Mouse (Mus musculus) lung, embryonic 14.5 days (tissue): ENCODE data around the gene Tmem266. TPM values are rescaled to one million over a fixed set of nuclear protein-coding genes. Genes with fewer than 3 reads are reported as not detected.

Source experiments
- ATAC-seq: fragments of 200-750 bp; cut with Nextera tagmentation; 2 replicates; pipeline ENCODE4 v1.8.0; 2017; ENCODE audit warnings: mild to moderate bottlenecking, moderate TSS enrichment, moderate library complexity; ENCODE audit not compliant: insufficient read depth
- DNase-seq: peaks from one replicate; pipeline ENCODE4 v3.0.0-alpha.2; 2015
- H3K27ac ChIP-seq: fragments of 300-500 bp; sonication (generic); 2 replicates; pipeline ENCODE4 v1.5.1; 2014; ENCODE audit warnings: low read depth, mild to moderate bottlenecking, moderate library complexity
- H3K27me3 ChIP-seq: fragments of 300-500 bp; sonication (generic); 2 replicates; pipeline ENCODE4 v1.6.1; 2014; ENCODE audit warnings: low read length, control low read depth; ENCODE audit not compliant: insufficient read depth
- H3K36me3 ChIP-seq: fragments of 300-500 bp; sonication (generic); 2 replicates; pipeline ENCODE4 v1.6.1; 2014; ENCODE audit warnings: control low read depth; ENCODE audit not compliant: insufficient read depth
- H3K4me1 ChIP-seq: fragments of 300-500 bp; sonication (generic); 2 replicates; pipeline ENCODE4 v1.6.1; 2014; ENCODE audit warnings: antibody characterized with exemption, control low read depth; ENCODE audit not compliant: insufficient read depth
- H3K4me2 ChIP-seq: fragments of 300-500 bp; sonication (generic); 2 replicates; pipeline ENCODE4 v1.6.1; 2014; ENCODE audit warnings: mild to moderate bottlenecking
- H3K4me3 ChIP-seq: fragments of 300-500 bp; sonication (generic); 2 replicates; pipeline ENCODE4 v1.5.1; 2014; ENCODE audit warnings: low read depth, low read length
- H3K9ac ChIP-seq: fragments of 300-500 bp; sonication (generic); 2 replicates; pipeline ENCODE4 v1.6.1; 2014
- H3K9me3 ChIP-seq: fragments of 300-500 bp; sonication (generic); 2 replicates; pipeline ENCODE4 v1.6.1; 2016; ENCODE audit warnings: low read depth, low read length, control low read depth
- CTCF ChIP-seq: IDR thresholded peaks from 2 replicates; pipeline ENCODE4 v1.5.1; 2016; ENCODE audit warnings: antibody characterized with exemption, low read depth
- WGBS: fragments of 180-500 bp; shearing (Covaris S2); extraction: QIAGEN DNeasy Blood & Tissue Kit; methylation state at CpG from one replicate; pipeline ENCODE4 v1.1.7; 2014; 5-methylcytosine and 5-hydroxymethylcytosine counted together
- polyA plus RNA-seq: library from polyadenylated mRNA; unstranded; fragments of >200 nt; fragmentation: Nextera tagmentation; extraction: Ambion mirVana; gene quantifications from 2 replicates; pipeline ENCODE4 v1.2.1, GENCODE M21; 2014

The Tmem266 gene
- polyA plus RNA-seq, 1 experiment from 2014 or later = 0.29 TPM

DNA sequence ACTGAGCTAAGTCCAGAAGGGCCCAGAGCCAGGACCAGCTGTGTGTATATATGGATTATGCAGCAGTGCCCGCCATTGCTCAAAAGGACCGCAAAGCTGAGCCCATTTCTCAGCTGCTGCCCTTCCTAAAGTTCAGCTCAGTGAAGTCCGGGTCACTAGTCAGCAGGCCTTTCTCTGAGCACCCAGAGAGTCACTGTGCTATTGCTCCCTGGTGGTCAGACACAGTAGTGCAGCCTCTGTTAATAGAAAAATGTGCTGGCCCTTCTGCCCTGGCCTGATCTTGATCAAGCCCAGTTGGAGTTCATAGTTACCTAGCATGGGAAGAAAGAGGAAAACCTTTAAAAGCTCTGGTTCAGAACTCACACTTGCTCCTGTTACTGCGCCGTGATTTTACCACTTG lies 55.7 kb downstream of the Tmem266 start:
- no peak overlapping the region for H3K4me3 ChIP-seq
- no peak overlapping the region for H3K9ac ChIP-seq
- DNase-seq = peak; percentile 56
- no peaks in the 10 kb centered on the region for H3K36me3 ChIP-seq
- peak; percentile 75 for TF ChIP-seq CTCF
- no peak overlapping the region for H3K27ac ChIP-seq
- H3K4me1 ChIP-seq = no peaks in the 10 kb centered on the region
- no peak overlapping the region for H3K4me2 ChIP-seq
- no peaks in the 10 kb centered on the region for H3K9me3 ChIP-seq
- H3K27me3 ChIP-seq = no peaks in the 10 kb centered on the region
- 24% methylated on average over 5 of the region's 5 CpGs for WGBS
- no peak for ATAC-seq

DNA sequence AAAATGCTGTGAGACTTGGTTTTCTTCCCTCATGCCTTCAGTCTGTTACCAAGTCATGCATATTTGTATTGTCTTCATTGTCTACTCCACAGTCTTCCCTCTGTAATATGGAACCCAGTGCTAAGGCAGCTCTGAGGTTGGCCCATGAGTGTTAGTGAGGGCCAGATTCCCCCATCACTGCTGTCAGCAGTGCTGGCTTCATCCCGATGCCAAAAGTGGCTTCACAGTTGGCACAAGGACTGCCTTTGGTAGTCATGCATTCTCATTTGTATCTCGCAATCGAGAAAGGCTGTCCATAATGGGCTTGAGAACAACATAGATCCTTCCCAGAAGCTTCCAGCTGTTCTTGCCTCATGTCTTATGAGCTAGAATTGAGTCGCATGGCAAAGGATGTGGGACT lies 59.4 kb downstream of the Tmem266 start:
- Histone ChIP-seq H3K4me2 (no peak overlapping the region), H3K4me1 (no peaks in the 10 kb centered on the region), H3K36me3 (no peaks in the 10 kb centered on the region), H3K27ac (no peak overlapping the region), H3K9me3 (no peaks in the 10 kb centered on the region), H3K4me3 (no peak overlapping the region), H3K27me3 (no peaks in the 10 kb centered on the region), H3K9ac (no peak overlapping the region)
- 86% methylated on average over 4 of the region's 4 CpGs for WGBS
- ATAC-seq = no peak
- DNase-seq = no peak
- TF ChIP-seq CTCF = no peak

DNA sequence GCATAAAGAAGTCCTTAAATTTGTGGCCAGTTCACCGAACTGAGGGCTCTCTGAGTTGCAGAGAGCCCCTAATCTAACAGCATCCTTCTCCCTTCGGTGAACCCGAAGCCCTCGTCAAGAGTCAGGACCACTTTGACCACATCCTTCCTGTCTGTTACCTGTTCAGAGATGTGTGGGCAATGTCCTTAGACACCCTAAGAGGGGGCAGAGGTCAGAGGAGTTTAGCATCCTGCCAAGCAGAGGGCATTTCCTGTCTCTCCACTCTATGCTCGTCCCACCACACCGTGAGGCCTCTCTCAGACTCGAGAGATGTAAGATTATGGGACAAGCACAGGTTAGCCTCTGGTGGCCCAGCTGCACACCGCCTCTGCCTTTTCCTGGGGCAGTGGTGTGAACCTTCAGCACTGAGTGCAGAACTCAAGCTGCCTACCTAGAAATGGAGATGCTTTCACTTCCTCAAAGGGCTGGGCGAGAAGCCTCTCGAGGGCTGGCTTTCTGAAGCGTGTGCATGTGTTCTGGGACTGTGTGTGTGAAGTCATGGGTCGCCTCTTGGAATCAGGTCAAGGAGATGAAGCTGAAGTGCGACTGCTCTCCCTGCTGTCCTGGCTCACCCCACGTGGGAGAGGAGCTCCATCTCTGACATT lies 61.3 kb downstream of the Tmem266 start:
- DNase-seq (no peak), ATAC-seq (no peak)
- no peak overlapping the region for H3K27ac ChIP-seq
- no peaks in the 10 kb centered on the region for H3K27me3 ChIP-seq
- H3K36me3 ChIP-seq = no peaks in the 10 kb centered on the region
- H3K4me2 ChIP-seq = no peak overlapping the region
- H3K4me3 ChIP-seq = no peak overlapping the region
- H3K9ac ChIP-seq = no peak overlapping the region
- H3K4me1 ChIP-seq = no peaks in the 10 kb centered on the region
- 73% methylated on average over 14 of the region's 14 CpGs for WGBS
- H3K9me3 ChIP-seq = no peaks in the 10 kb centered on the region
- TF ChIP-seq CTCF = no peak

DNA sequence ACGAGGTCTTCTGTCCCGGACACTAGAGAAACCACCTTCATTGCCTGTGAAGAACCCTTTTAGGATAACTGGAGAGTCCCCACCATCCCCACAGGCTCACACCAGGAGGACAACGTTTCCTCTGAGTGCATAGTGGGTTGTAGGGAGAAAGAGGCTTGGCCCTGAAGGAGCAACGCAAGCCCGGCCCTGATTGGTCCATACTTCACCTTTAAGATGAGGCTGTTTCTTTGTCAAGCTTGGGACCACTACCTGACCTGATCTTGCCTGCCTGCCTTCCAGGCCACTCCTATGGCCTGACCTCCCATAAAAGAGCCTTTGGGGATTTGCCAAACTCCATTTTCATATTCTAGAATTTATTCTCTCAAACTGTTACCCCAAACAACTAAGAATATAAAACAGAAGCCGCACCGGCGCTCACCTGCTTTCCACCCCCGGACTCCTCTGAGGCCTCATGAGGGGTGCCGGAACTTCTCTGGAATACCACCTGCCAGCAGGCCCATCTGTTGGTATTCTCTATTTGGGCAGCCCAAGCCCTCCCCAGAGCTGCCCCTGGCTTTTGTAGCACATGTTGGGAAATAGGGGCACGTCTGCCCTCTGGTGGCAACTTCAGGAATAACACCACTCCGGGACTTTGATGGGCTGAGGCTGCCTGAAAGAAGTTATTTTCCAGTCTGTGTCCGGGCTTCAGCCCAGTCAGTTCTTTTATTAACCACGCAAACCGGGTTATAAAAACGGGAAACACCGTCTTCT lies 65.4 kb downstream of the Tmem266 start:
- Histone ChIP-seq H3K4me2 (no peak overlapping the region), H3K27ac (no peak overlapping the region), H3K9me3 (no peaks in the 10 kb centered on the region), H3K27me3 (no peaks in the 10 kb centered on the region), H3K4me3 (no peak overlapping the region), H3K36me3 (no peaks in the 10 kb centered on the region), H3K9ac (no peak overlapping the region), H3K4me1 (no peaks in the 10 kb centered on the region)
- WGBS = 27% methylated on average over 17 of the region's 17 CpGs
- TF ChIP-seq CTCF = peak; percentile 93
- ATAC-seq (no peak), DNase-seq (peak; percentile 88)

DNA sequence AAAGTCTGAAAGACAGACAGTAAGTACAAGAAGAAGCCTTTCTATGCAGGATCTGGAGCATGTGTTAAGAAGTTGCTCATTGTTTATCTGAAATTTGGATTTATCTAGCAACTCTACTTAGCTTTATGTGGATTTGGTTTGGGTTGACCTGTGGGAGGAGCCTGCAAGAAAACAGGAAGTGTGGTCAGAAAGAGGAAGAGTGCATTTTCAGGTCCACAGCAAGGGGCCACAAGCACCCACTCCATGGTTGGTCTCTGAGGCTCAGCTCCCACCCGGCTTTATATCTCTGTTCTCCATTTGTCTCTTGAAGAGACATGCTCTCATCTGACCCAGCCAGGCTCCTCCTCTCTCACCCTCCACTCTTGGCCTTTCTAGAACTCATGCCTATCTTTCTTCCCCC lies 68.9 kb downstream of the Tmem266 start:
- no peaks in the 10 kb centered on the region for H3K4me1 ChIP-seq
- H3K4me2 ChIP-seq = no peak overlapping the region
- H3K9me3 ChIP-seq = no peaks in the 10 kb centered on the region
- H3K27me3 ChIP-seq = no peaks in the 10 kb centered on the region
- DNase-seq (no peak), ATAC-seq (no peak)
- H3K36me3 ChIP-seq = no peaks in the 10 kb centered on the region
- H3K9ac ChIP-seq = no peak overlapping the region
- no peak overlapping the region for H3K4me3 ChIP-seq
- no peak for TF ChIP-seq CTCF
- 58% methylated on average over 1 of the region's 1 CpGs for WGBS
- no peak overlapping the region for H3K27ac ChIP-seq

DNA sequence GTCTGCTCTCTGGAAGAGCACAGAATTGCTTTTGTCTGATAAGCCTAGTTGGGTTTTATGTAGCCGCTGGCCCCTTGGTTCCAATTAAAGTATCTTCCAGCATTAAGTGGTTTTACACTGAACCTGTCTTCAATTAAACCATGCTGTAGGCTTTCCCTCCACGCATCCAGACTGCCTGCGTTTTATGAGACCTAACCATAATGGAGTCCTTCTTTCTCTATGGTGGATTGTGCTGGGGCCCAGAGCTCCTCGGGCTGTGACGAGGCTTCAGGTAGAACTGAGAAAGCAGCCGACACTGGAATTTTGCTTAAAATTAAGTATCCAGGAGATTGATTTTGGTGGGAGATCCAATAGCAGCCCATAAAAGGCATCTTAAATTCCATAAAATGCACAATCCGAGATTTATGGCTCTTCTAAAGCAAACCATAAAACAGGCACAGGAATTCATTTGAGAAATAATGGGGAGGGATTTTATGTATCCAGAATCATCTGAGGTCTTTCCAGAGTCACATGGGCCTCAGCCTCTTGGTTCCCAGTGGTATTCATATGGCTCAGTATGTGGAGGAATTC lies 72.4 kb downstream of the Tmem266 start:
- no peak for ATAC-seq
- H3K4me2 ChIP-seq = no peak overlapping the region
- no peak overlapping the region for H3K4me3 ChIP-seq
- H3K27me3 ChIP-seq = no peaks in the 10 kb centered on the region
- H3K4me1 ChIP-seq = no peaks in the 10 kb centered on the region
- H3K9me3 ChIP-seq = no peaks in the 10 kb centered on the region
- no peak for DNase-seq
- no peak overlapping the region for H3K27ac ChIP-seq
- WGBS = 88% methylated on average over 7 of the region's 7 CpGs
- H3K9ac ChIP-seq = no peak overlapping the region
- TF ChIP-seq CTCF = no peak
- no peaks in the 10 kb centered on the region for H3K36me3 ChIP-seq

DNA sequence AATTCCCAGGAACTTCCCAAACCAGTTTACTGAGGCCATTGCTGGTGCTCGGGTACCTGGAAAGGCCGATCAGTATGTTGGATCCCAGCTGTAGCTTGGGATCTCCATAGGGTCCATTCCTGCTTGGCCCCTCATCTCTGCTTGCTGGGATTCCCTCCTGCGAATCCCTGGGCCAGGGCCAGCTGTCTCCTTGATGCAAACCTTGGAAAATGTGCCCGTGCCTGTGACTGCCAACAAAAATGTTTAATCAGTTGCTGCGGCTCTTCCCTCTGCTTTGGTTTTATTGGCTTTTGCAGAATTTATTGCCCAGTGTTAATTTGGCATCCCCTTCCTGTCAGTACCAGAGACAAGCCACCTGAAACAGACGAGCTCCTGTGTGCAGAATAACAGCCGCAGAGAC lies 75.6 kb downstream of the Tmem266 start:
- Histone ChIP-seq H3K27me3 (no peaks in the 10 kb centered on the region), H3K9me3 (no peaks in the 10 kb centered on the region), H3K4me2 (no peak overlapping the region), H3K4me3 (no peak overlapping the region), H3K4me1 (no peaks in the 10 kb centered on the region), H3K27ac (no peak overlapping the region), H3K36me3 (no peaks in the 10 kb centered on the region), H3K9ac (no peak overlapping the region)
- no peak for DNase-seq
- WGBS = 62% methylated on average over 7 of the region's 7 CpGs
- ATAC-seq = no peak
- TF ChIP-seq CTCF = no peak
